Mouse (Mus musculus) forebrain, embryonic 12.5 days (tissue): Measurements from ENCODE around the gene Znrf1. TPM values are rescaled to one million over a fixed set of nuclear protein-coding genes. Genes with fewer than 3 reads are reported as not detected.
"Not testable (repeated sequence)": the region's sequence is repeated elsewhere in the genome, so short reads cannot be mapped to it uniquely, and the experiment has no call there.

Source experiments
- ATAC-seq: fragments of 200-750 bp; cut with Nextera tagmentation; 2 replicates; pipeline ENCODE4 v1.8.0; 2017; ENCODE audit warnings: moderate TSS enrichment; ENCODE audit not compliant: low FRiP score
- H3K27ac ChIP-seq: fragments of 300-500 bp; sonication (generic); 2 replicates; pipeline ENCODE4 v1.5.1; 2016; ENCODE audit warnings: mild to moderate bottlenecking
- H3K27me3 ChIP-seq: fragments of 300-500 bp; sonication (generic); 2 replicates; pipeline ENCODE4 v1.6.1; 2016; ENCODE audit warnings: mild to moderate bottlenecking
- H3K36me3 ChIP-seq: fragments of 300-500 bp; sonication (generic); replicated peaks from 2 replicates; pipeline ENCODE4 v1.6.1; 2016; ENCODE audit warnings: mild to moderate bottlenecking
- H3K4me1 ChIP-seq: fragments of 300-500 bp; sonication (generic); 2 replicates; pipeline ENCODE4 v1.6.1; 2016
- H3K4me2 ChIP-seq: fragments of 300-500 bp; sonication (generic); 2 replicates; pipeline ENCODE4 v1.6.1; 2016; ENCODE audit warnings: mild to moderate bottlenecking, moderate library complexity
- H3K4me3 ChIP-seq: fragments of 300-500 bp; sonication (generic); replicated peaks from 2 replicates; pipeline ENCODE4 v1.5.1; 2016; ENCODE audit warnings: mild to moderate bottlenecking
- H3K9ac ChIP-seq: fragments of 300-500 bp; sonication (generic); 2 replicates; pipeline ENCODE4 v1.6.1; 2016; ENCODE audit warnings: mild to moderate bottlenecking
- H3K9me3 ChIP-seq: fragments of 300-500 bp; sonication (generic); 2 replicates; pipeline ENCODE4 v1.6.1; 2016
- WGBS: fragments of 180-500 bp; shearing (Covaris S2); methylation state at CpG from one replicate; pipeline ENCODE4 v1.1.7; 2016; 5-methylcytosine and 5-hydroxymethylcytosine counted together
- polyA plus RNA-seq: library from polyadenylated mRNA; unstranded; fragments of >200 nt; fragmentation: Nextera tagmentation; extraction: Ambion mirVana; gene quantifications from 2 replicates; pipeline ENCODE4 v1.2.1, GENCODE M21; 2016

Gene Znrf1
- 71.8 and 73.8 TPM in 2 replicates for polyA plus RNA-seq

GRCm38 (mm10) chr8:111536031-111536977 lies at the start of gene Znrf1:
Znrf1 (plus strand) TSS chr8:111536097.
- Histone ChIP-seq H3K4me3 (peak within 1 kb of the TSS; percentile 95), H3K4me2 (peak within 1 kb of the TSS; percentile 86), H3K4me1 (peaks cover 37% of the 10 kb centered on the region), H3K9ac (peak within 1 kb of the TSS; percentile 96), H3K27me3 (no peaks in the 10 kb centered on the region), H3K27ac (peak within 1 kb of the TSS; percentile 96), H3K9me3 (no peaks in the 10 kb centered on the region), H3K36me3 (0 out of 2 replicates have a peak, but pooled peaks cover 3% of the 10 kb centered on the region)
- ATAC-seq: peak; percentile 94
- under 1% methylated on average over 67 of the region's 100 CpGs for WGBS

- H3K4me1 ChIP-seq: no peaks in the 10 kb centered on the region
- H3K27ac ChIP-seq: no peak overlapping the region
- H3K27me3 ChIP-seq: no peaks in the 10 kb centered on the region
- no peak overlapping the region for H3K4me3 ChIP-seq
- H3K36me3 ChIP-seq: peaks cover 6% of the 10 kb centered on the region; the same call in 1 of the 2 replicates
- no peak for ATAC-seq
- H3K9me3 ChIP-seq: no peaks in the 10 kb centered on the region
- no peak overlapping the region for H3K4me2 ChIP-seq
- H3K9ac ChIP-seq: no peak overlapping the region
- 91% methylated on average over 10 of the region's 10 CpGs for WGBS
Measured at GRCm38 (mm10) chr8:111490034-111490591, 45.8 kb upstream of the Znrf1 start.

GRCm38 (mm10) chr8:111491191-111491590 lies 44.7 kb upstream of the Znrf1 start:
- no peak overlapping the region for H3K4me3 ChIP-seq
- 0 out of 2 replicates have a peak, but pooled peaks cover 5% of the 10 kb centered on the region for H3K36me3 ChIP-seq
- H3K4me2 ChIP-seq: no peak overlapping the region
- H3K9me3 ChIP-seq: no peaks in the 10 kb centered on the region
- no peaks in the 10 kb centered on the region for H3K4me1 ChIP-seq
- WGBS: 83% methylated on average over 7 of the region's 7 CpGs
- H3K27ac ChIP-seq: no peak overlapping the region
- no peaks in the 10 kb centered on the region for H3K27me3 ChIP-seq
- no peak for ATAC-seq
- no peak overlapping the region for H3K9ac ChIP-seq

GRCm38 (mm10) chr8:111492508-111492907 lies 43.4 kb upstream of the Znrf1 start:
- Histone ChIP-seq H3K27me3 (no peaks in the 10 kb centered on the region), H3K4me2 (no peak overlapping the region), H3K9me3 (no peaks in the 10 kb centered on the region), H3K4me3 (no peak overlapping the region), H3K9ac (no peak overlapping the region), H3K4me1 (no peaks in the 10 kb centered on the region), H3K27ac (no peak overlapping the region), H3K36me3 (0 out of 2 replicates have a peak, but pooled peaks cover 8% of the 10 kb centered on the region)
- 93% methylated on average over 9 of the region's 9 CpGs for WGBS
- no peak for ATAC-seq

GRCm38 (mm10) chr8:111493176-111493575 lies 42.7 kb upstream of the Znrf1 start:
- no peak for ATAC-seq
- 95% methylated on average over 3 of the region's 3 CpGs for WGBS

GRCm38 (mm10) chr8:111496326-111496725 lies 39.6 kb upstream of the Znrf1 start:
- H3K27me3 ChIP-seq: no peaks in the 10 kb centered on the region
- peaks cover 18% of the 10 kb centered on the region for H3K36me3 ChIP-seq
- H3K9me3 ChIP-seq: no peaks in the 10 kb centered on the region
- H3K4me2 ChIP-seq: no peak overlapping the region
- no peaks in the 10 kb centered on the region for H3K4me1 ChIP-seq
- H3K27ac ChIP-seq: no peak overlapping the region
- H3K4me3 ChIP-seq: no peak overlapping the region
- H3K9ac ChIP-seq: no peak overlapping the region
- no peak for ATAC-seq
- 95% methylated on average over 7 of the region's 7 CpGs for WGBS

More at GRCm38 (mm10) chr8:111493176-111493575, 42.7 kb upstream of the Znrf1 start:
- Histone ChIP-seq H3K4me3 (no peak overlapping the region), H3K9ac (no peak overlapping the region), H3K9me3 (no peaks in the 10 kb centered on the region), H3K36me3 (0 out of 2 replicates have a peak, but pooled peaks cover 8% of the 10 kb centered on the region), H3K27me3 (no peaks in the 10 kb centered on the region), H3K4me2 (no peak overlapping the region), H3K4me1 (no peaks in the 10 kb centered on the region), H3K27ac (no peak overlapping the region)

- not testable (repeated sequence) for H3K27ac ChIP-seq, H3K4me3 ChIP-seq, H3K9ac ChIP-seq, H3K4me2 ChIP-seq, H3K27me3 ChIP-seq, ATAC-seq, H3K9me3 ChIP-seq, H3K4me1 ChIP-seq
- H3K36me3 ChIP-seq: peaks cover 18% of the 10 kb centered on the region
- 83% methylated on average over 5 of the region's 6 CpGs for WGBS
Measured at GRCm38 (mm10) chr8:111498249-111498648, 37.6 kb upstream of the Znrf1 start.

GRCm38 (mm10) chr8:111501724-111502464 lies 34.0 kb upstream of the Znrf1 start:
- Histone ChIP-seq H3K9ac (no peak overlapping the region), H3K4me1 (no peaks in the 10 kb centered on the region), H3K4me2 (no peak overlapping the region), H3K27me3 (no peaks in the 10 kb centered on the region), H3K27ac (no peak overlapping the region), H3K9me3 (no peaks in the 10 kb centered on the region), H3K4me3 (no peak overlapping the region), H3K36me3 (peaks cover 16% of the 10 kb centered on the region)
- no peak for ATAC-seq
- WGBS: 76% methylated on average over 11 of the region's 11 CpGs

GRCm38 (mm10) chr8:111508566-111508965 lies 27.3 kb upstream of the Znrf1 start:
- Histone ChIP-seq H3K27me3 (no peaks in the 10 kb centered on the region), H3K36me3 (peaks cover 5% of the 10 kb centered on the region; the same call in 1 of the 2 replicates), H3K4me1 (0 out of 2 replicates have a peak, but pooled peaks cover 6% of the 10 kb centered on the region), H3K27ac (no peak overlapping the region), H3K4me2 (no peak overlapping the region), H3K9ac (no peak overlapping the region), H3K9me3 (no peaks in the 10 kb centered on the region), H3K4me3 (no peak overlapping the region)
- 34% methylated on average over 2 of the region's 2 CpGs for WGBS
- no peak for ATAC-seq

- ATAC-seq: no peak
- Histone ChIP-seq H3K4me2 (no peak overlapping the region), H3K27me3 (no peaks in the 10 kb centered on the region), H3K4me3 (no peak overlapping the region), H3K4me1 (0 out of 2 replicates have a peak, but pooled peaks cover 6% of the 10 kb centered on the region), H3K27ac (no peak overlapping the region), H3K36me3 (0 out of 2 replicates have a peak, but pooled peaks cover under 1% of the 10 kb centered on the region), H3K9ac (no peak overlapping the region), H3K9me3 (no peaks in the 10 kb centered on the region)
- WGBS: 85% methylated on average over 11 of the region's 11 CpGs
Measured at GRCm38 (mm10) chr8:111509278-111509677, 26.6 kb upstream of the Znrf1 start.

GRCm38 (mm10) chr8:111510401-111510800 lies 25.5 kb upstream of the Znrf1 start:
- H3K4me2 ChIP-seq: no peak overlapping the region
- H3K27me3 ChIP-seq: no peaks in the 10 kb centered on the region
- WGBS: 67% methylated on average over 4 of the region's 4 CpGs
- ATAC-seq: no peak
- no peak overlapping the region for H3K4me3 ChIP-seq
- 0 out of 2 replicates have a peak, but pooled peaks cover 6% of the 10 kb centered on the region for H3K4me1 ChIP-seq
- H3K36me3 ChIP-seq: no peaks in the 10 kb centered on the region
- no peak overlapping the region for H3K27ac ChIP-seq
- no peaks in the 10 kb centered on the region for H3K9me3 ChIP-seq
- no peak overlapping the region for H3K9ac ChIP-seq

- no peaks in the 10 kb centered on the region for H3K27me3 ChIP-seq
- H3K4me1 ChIP-seq: 0 out of 2 replicates have a peak, but pooled peaks cover 6% of the 10 kb centered on the region
- H3K9me3 ChIP-seq: no peaks in the 10 kb centered on the region
- H3K4me3 ChIP-seq: no peak overlapping the region
- ATAC-seq: no peak
- no peaks in the 10 kb centered on the region for H3K36me3 ChIP-seq
- H3K4me2 ChIP-seq: no peak overlapping the region
- H3K27ac ChIP-seq: no peak overlapping the region
- WGBS: 77% methylated on average over 7 of the region's 7 CpGs
- no peak overlapping the region for H3K9ac ChIP-seq
Measured at GRCm38 (mm10) chr8:111512941-111513340, 23.0 kb upstream of the Znrf1 start.
